Mouse (Mus musculus): Measurements from ENCODE around the gene Phf24. TPM values are rescaled to one million over a fixed set of nuclear protein-coding genes. Genes with fewer than 3 reads are reported as not detected.

The Phf24 gene
- polyA plus RNA-seq, 1 experiment = 0.46 TPM

DNA sequence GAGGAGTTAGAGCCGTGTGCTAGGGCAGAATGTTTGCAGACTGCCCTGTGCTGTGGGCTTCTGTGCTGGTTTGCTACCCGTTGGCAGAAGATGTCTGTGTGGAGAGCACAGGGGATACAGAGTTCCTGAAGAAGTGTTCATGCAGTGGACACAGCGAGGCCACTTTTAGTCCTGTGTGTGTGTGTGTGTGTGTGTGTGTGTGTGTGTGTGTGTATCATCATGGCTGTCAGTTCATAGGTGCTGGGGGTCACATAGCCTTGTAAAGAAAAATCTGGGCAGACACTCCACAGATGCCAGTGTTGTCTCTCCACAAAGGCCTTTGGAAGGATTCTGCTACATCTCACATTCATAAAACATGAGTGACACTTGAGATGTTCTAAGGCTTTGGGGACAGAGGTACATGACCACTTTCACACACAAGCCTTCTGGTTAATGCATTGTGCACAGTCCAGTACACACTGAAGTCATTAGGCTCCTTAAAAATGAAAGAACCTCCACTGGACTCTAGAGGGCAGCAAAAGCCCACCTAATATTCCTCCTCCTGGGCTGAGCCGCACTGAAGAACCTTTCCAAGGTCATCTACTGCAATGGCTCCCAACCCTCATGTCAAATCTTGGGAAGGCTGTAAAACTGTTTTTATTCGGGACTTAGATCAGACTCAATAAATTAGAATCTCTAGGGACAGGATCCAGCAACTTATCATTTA lies 39.7 kb upstream of the Phf24 start:
- WGBS = 30% methylated on average over 5 of the region's 5 CpGs
- Histone ChIP-seq H3K36me3 (ENCODE audit: control insufficient read depth, insufficient read depth, low read length) (no peaks in the 10 kb centered on the region), H3K27me3 (ENCODE audit: control insufficient read depth, insufficient read depth, low read length) (no peaks in the 10 kb centered on the region), H3K27ac (ENCODE audit: insufficient read depth, low read depth, low read length) (no peak overlapping the region), H3K4me1 (ENCODE audit: control insufficient read depth, insufficient read depth, insufficient read length, low read length) (no peaks in the 10 kb centered on the region), H3K4me3 (ENCODE audit: low read depth, low read length) (no peak overlapping the region)
- TF ChIP-seq POLR2A (IDR thresholded peaks at IDR 0.05; ENCODE audit: low read depth, low read length) = no peak
- peak; percentile 43; the same call in 1 of the 2 replicates for TF ChIP-seq CTCF (IDR thresholded peaks at IDR 0.05; ENCODE audit: extremely low read depth, insufficient read length, insufficient replicate concordance, low read depth, low read length)

DNA sequence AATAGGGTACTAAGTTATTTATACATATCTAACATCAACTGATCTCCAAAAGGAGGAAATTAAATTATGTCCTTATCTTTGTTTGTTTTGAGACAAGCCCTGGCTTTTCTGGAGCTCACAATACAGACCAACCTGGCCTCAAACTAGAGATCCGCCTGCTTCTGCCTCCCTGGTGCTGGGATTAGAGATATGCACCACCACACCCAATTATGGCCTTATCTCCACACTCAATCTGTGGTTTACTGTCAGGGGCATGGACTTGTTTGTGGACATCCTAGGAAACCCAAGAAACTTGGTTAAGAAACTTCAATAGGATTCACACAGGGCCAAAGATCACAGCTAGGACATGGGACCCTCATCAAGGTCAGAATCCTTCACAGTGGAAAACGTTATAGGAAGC lies 38.8 kb upstream of the Phf24 start:
- Histone ChIP-seq H3K27ac (ENCODE audit: insufficient read depth, low read depth, low read length) (no peak overlapping the region), H3K4me1 (ENCODE audit: control insufficient read depth, insufficient read depth, insufficient read length, low read length) (no peaks in the 10 kb centered on the region), H3K4me3 (ENCODE audit: low read depth, low read length) (no peak overlapping the region), H3K27me3 (ENCODE audit: control insufficient read depth, insufficient read depth, low read length) (no peaks in the 10 kb centered on the region), H3K36me3 (ENCODE audit: control insufficient read depth, insufficient read depth, low read length) (no peaks in the 10 kb centered on the region)
- WGBS = 47% methylated on average over 2 of the region's 2 CpGs
- TF ChIP-seq POLR2A (IDR thresholded peaks at IDR 0.05; ENCODE audit: low read depth, low read length) (no peak), CTCF (IDR thresholded peaks at IDR 0.05; ENCODE audit: extremely low read depth, insufficient read length, insufficient replicate concordance, low read depth, low read length) (no peak)

DNA sequence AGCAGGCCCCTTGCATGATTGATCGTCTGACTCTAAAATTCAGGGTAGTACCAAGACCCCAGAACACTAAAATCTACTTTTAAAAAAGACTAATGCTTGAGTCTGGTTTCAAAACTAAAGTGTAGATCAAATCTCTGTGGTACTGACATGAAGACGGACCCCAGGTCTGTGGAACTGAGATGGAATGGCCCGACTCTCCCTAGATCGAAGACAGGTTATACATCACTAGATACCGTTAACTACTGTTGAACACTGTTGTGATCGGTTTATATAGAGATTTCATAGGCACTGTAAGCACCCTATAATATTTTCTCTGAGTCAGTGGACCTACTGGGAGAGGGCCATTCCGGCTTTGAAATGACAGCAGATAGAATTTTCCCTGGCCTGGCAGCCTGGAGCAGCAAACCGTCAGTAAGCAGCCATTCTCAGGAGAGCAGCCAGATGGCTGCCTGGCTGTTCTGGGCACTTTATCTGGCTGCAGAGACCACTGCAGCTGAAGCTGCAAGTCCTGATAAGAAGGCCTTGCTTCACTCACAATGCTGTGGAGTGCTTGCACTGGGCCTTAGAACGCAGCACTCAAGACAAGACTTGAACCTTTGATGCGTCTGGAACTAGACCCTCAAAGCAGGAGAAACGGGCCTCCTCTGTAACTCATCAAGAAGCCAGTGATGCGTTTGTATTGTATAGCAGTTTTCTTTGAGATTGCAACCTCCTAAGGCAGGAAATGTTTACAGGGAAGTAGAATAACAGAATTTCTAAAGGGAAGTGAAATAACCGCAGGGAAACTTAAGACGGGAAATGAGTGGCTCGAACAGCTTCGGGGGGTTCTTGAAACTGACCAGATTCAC lies 36.4 kb upstream of the Phf24 start:
- Histone ChIP-seq H3K27ac (ENCODE audit: insufficient read depth, low read depth, low read length) (no peak overlapping the region), H3K4me1 (ENCODE audit: control insufficient read depth, insufficient read depth, insufficient read length, low read length) (no peaks in the 10 kb centered on the region), H3K27me3 (ENCODE audit: control insufficient read depth, insufficient read depth, low read length) (no peaks in the 10 kb centered on the region), H3K36me3 (ENCODE audit: control insufficient read depth, insufficient read depth, low read length) (no peaks in the 10 kb centered on the region), H3K4me3 (ENCODE audit: low read depth, low read length) (no peak overlapping the region)
- TF ChIP-seq POLR2A (IDR thresholded peaks at IDR 0.05; ENCODE audit: low read depth, low read length) = no peak
- no peak for TF ChIP-seq CTCF (IDR thresholded peaks at IDR 0.05; ENCODE audit: extremely low read depth, insufficient read length, insufficient replicate concordance, low read depth, low read length)
- WGBS = 73% methylated on average over 16 of the region's 16 CpGs

DNA sequence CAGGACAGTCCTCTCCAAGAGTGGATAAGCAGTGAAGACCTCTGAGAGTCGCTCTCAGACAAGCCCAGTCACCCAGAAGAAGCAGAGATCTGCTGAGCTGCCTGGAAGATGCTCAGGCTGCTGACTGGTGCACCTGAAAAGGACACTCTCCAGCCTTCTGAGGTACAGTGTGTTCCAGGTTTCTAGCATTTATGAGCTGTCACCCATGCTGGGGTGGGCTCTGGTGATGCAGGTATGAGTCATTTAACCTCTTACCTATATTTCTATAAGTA lies 35.8 kb upstream of the Phf24 start:
- no peaks in the 10 kb centered on the region for H3K36me3 ChIP-seq (ENCODE audit: control insufficient read depth, insufficient read depth, low read length)
- WGBS = 10% methylated on average over 1 of the region's 1 CpGs
- no peaks in the 10 kb centered on the region; the same call in 1 of the 2 replicates for H3K27me3 ChIP-seq (ENCODE audit: control insufficient read depth, insufficient read depth, low read length)
- no peaks in the 10 kb centered on the region for H3K4me1 ChIP-seq (ENCODE audit: control insufficient read depth, insufficient read depth, insufficient read length, low read length)
- H3K4me3 ChIP-seq (ENCODE audit: low read depth, low read length) = no peak overlapping the region
- TF ChIP-seq CTCF (IDR thresholded peaks at IDR 0.05; ENCODE audit: extremely low read depth, insufficient read length, insufficient replicate concordance, low read depth, low read length) (no peak), POLR2A (IDR thresholded peaks at IDR 0.05; ENCODE audit: low read depth, low read length) (no peak)
- no peak overlapping the region for H3K27ac ChIP-seq (ENCODE audit: insufficient read depth, low read depth, low read length)

DNA sequence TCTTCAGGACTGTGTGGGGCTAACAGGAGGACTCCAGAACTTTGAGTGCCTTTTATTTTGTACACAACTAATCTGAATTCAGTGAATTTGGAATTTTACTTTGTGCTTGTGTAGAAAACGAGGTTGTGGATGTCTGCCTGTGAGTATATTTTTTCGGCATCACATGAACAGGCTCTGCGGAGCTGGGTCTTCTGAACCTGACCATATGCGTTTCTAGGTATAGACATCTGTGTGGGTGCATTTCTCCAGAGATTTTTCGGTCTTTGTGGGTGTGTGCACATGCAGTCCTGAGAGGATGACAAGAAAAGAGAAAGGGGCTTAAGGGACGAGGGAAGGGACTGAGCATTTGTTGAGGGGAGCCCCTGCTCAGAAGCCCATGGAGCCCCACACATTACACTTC lies 29.5 kb upstream of the Phf24 start:
- Histone ChIP-seq H3K27ac (ENCODE audit: insufficient read depth, low read depth, low read length) (no peak overlapping the region), H3K4me3 (ENCODE audit: low read depth, low read length) (no peak overlapping the region), H3K27me3 (ENCODE audit: control insufficient read depth, insufficient read depth, low read length) (no peaks in the 10 kb centered on the region; the same call in 1 of the 2 replicates), H3K4me1 (ENCODE audit: control insufficient read depth, insufficient read depth, insufficient read length, low read length) (no peaks in the 10 kb centered on the region), H3K36me3 (ENCODE audit: control insufficient read depth, insufficient read depth, low read length) (no peaks in the 10 kb centered on the region)
- 81% methylated on average over 6 of the region's 6 CpGs for WGBS
- TF ChIP-seq CTCF (IDR thresholded peaks at IDR 0.05; ENCODE audit: extremely low read depth, insufficient read length, insufficient replicate concordance, low read depth, low read length) (no peak), POLR2A (IDR thresholded peaks at IDR 0.05; ENCODE audit: low read depth, low read length) (no peak)

DNA sequence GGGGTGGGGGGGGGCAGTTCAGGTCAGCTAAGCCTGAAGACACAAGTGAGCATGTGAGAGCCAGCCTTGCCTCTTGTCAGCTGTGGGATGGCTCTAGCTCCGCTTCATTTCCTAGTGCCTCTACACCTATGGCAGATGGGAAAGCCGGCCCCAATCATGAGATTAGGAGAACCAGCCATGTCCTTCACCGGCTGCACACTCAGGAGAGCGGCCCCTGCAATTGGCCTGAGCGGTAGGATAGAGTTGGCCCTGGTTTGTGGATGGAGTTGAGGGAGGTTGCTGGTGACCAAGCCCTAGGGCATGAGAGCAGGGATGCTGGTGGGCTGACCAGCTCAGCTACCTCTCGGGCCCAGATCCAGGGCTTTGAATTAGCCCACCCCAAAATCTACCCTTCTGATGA lies 27.7 kb upstream of the Phf24 start:
- no peak overlapping the region for H3K27ac ChIP-seq (ENCODE audit: insufficient read depth, low read depth, low read length)
- H3K4me1 ChIP-seq (ENCODE audit: control insufficient read depth, insufficient read depth, insufficient read length, low read length) = no peaks in the 10 kb centered on the region
- no peaks in the 10 kb centered on the region; the same call in 1 of the 2 replicates for H3K27me3 ChIP-seq (ENCODE audit: control insufficient read depth, insufficient read depth, low read length)
- H3K36me3 ChIP-seq (ENCODE audit: control insufficient read depth, insufficient read depth, low read length) = no peaks in the 10 kb centered on the region
- TF ChIP-seq POLR2A (IDR thresholded peaks at IDR 0.05; ENCODE audit: low read depth, low read length) (no peak), CTCF (IDR thresholded peaks at IDR 0.05; ENCODE audit: extremely low read depth, insufficient read length, insufficient replicate concordance, low read depth, low read length) (no peak)
- H3K4me3 ChIP-seq (ENCODE audit: low read depth, low read length) = no peak overlapping the region
- WGBS = 90% methylated on average over 6 of the region's 6 CpGs

DNA sequence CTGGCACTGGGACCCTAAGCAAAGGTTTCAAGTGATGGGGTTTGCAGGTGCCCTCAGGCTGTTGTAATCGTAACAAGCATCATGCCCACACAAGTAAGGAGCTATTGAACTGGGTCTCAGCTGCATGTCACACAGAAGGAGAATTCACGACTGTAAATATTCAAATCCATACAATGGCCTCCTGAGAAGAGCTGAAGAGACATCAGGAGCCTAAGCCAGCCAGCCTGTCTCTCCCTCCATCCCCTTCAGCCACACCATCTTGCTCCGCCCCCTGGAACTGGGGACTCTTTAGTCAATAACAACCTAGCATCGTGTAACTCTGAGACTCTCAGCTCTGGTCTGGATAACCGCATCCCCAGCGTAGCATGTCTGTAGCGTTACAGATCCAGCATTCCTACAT lies 25.3 kb upstream of the Phf24 start:
- Histone ChIP-seq H3K36me3 (ENCODE audit: control insufficient read depth, insufficient read depth, low read length) (no peaks in the 10 kb centered on the region), H3K4me3 (ENCODE audit: low read depth, low read length) (no peak overlapping the region), H3K4me1 (ENCODE audit: control insufficient read depth, insufficient read depth, insufficient read length, low read length) (no peaks in the 10 kb centered on the region), H3K27ac (ENCODE audit: insufficient read depth, low read depth, low read length) (no peak overlapping the region), H3K27me3 (ENCODE audit: control insufficient read depth, insufficient read depth, low read length) (no peaks in the 10 kb centered on the region)
- WGBS = 68% methylated on average over 7 of the region's 7 CpGs
- TF ChIP-seq CTCF (IDR thresholded peaks at IDR 0.05; ENCODE audit: extremely low read depth, insufficient read length, insufficient replicate concordance, low read depth, low read length) = no peak
- TF ChIP-seq POLR2A (IDR thresholded peaks at IDR 0.05; ENCODE audit: low read depth, low read length) = no peak
